16 mouse cellular contexts compared by ENCODE assay signal in the genomic region with DNA sequence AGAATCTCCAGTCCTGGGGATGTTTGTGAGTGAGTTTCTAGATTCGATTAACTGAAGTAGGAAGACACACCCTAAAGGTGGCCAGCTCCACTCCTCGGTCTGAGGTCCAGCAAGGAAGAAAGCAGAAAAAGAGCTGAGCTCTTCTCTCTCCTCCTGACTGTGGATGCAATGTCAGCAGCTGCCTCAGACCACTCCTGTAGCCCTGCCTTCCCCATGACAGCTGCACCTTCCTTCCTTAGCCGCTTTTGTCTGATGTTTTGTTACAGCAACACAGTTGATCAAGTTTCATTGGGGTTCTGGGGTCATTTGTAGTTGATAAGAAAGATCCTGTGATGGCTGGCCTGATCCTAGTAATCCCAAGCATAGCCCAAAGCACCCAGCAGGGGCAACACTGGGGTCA.
"Had no signal": no experiment of that assay in that cellular context is flagged by ENCODE, and none has a peak within 500 bp of the region (broad histone marks: within the 10 kb centered on the region; RNA-seq: fewer than 3 reads in every experiment).

No protein-coding gene starts in this region.

- H3K9me3 ChIP-seq: neural tube, embryonic 13.5 days; neural tube, embryonic 15.5 days; stomach, embryonic 15.5 days had no signal

- DNase-seq: retina, postnatal 1 day; right cerebral cortex, adult 18-20 months; right cerebral cortex, postnatal 14 days; right cerebral cortex, postnatal 25 days; right cerebral cortex, postnatal 4 days; spleen, adult 18-20 months; thymus, adult 18-20 months; thymus, adult 2 months; thymus, postnatal 14 days; thymus, postnatal 25 days; thymus, postnatal 36 days; thymus, postnatal 4 days had no signal

- H3K9ac ChIP-seq: neural tube, embryonic 13.5 days; neural tube, embryonic 15.5 days; stomach, embryonic 15.5 days had no signal

- H3K27me3 ChIP-seq: neural tube, embryonic 13.5 days; neural tube, embryonic 15.5 days; stomach, embryonic 15.5 days had no signal

- H3K4me2 ChIP-seq: neural tube, embryonic 13.5 days; neural tube, embryonic 15.5 days; stomach, embryonic 15.5 days had no signal

- H3K4me3 ChIP-seq: neural tube, embryonic 13.5 days; neural tube, embryonic 15.5 days; stomach, embryonic 15.5 days had no signal

- H3K27ac ChIP-seq: neural tube, embryonic 13.5 days; neural tube, embryonic 15.5 days; stomach, embryonic 15.5 days; stomach, postnatal 0 days had no signal

- H3K4me1 ChIP-seq: neural tube, embryonic 13.5 days; neural tube, embryonic 15.5 days; stomach, embryonic 15.5 days had no signal
